Mouse (Mus musculus) kidney, postnatal 0 days (tissue): ENCODE measurements around the gene Pitx2. TPM values are rescaled to one million over a fixed set of nuclear protein-coding genes. Genes with fewer than 3 reads are reported as not detected.

Experiments used
- ATAC-seq: fragments of 200-750 bp; cut with Nextera tagmentation; replicated peaks from 2 replicates; pipeline ENCODE4 v1.8.0; 2017; ENCODE audit warnings: low read depth, moderate number of reproducible peaks, moderate TSS enrichment, moderate library complexity; ENCODE audit not compliant: low FRiP score
- DNase-seq: peaks from one replicate; pipeline ENCODE4 v3.0.0-alpha.2; 2016; ENCODE audit warnings: low spot score
- H3K27ac ChIP-seq: fragments of 300-500 bp; sonication (generic); 2 replicates; pipeline ENCODE4 v1.5.1; 2014; ENCODE audit warnings: mild to moderate bottlenecking
- H3K27me3 ChIP-seq: fragments of 300-500 bp; sonication (generic); 2 replicates; pipeline ENCODE4 v1.6.1; 2014; ENCODE audit warnings: low read length, mixed read lengths; ENCODE audit not compliant: insufficient read depth
- H3K36me3 ChIP-seq: fragments of 300-500 bp; sonication (generic); 2 replicates; pipeline ENCODE4 v1.6.1; 2014; ENCODE audit warnings: low read length, mixed read lengths; ENCODE audit not compliant: insufficient read depth
- H3K4me1 ChIP-seq: fragments of 300-500 bp; sonication (generic); replicated peaks from 2 replicates; pipeline ENCODE4 v1.6.1; 2014; ENCODE audit warnings: antibody characterized with exemption, low read length, mixed read lengths; ENCODE audit not compliant: insufficient read depth
- H3K4me2 ChIP-seq: fragments of 300-500 bp; sonication (generic); 2 replicates; pipeline ENCODE4 v1.6.1; 2014; ENCODE audit warnings: mild to moderate bottlenecking, low read length, moderate library complexity, mixed read lengths
- H3K4me3 ChIP-seq: fragments of 300-500 bp; sonication (generic); replicated peaks from 2 replicates; pipeline ENCODE4 v1.5.1; 2014; ENCODE audit warnings: low read depth, low read length
- H3K9ac ChIP-seq: fragments of 300-500 bp; sonication (generic); 2 replicates; pipeline ENCODE4 v1.6.1; 2014; ENCODE audit warnings: low read depth, low read length
- H3K9me3 ChIP-seq: fragments of 300-500 bp; sonication (generic); replicated peaks from 2 replicates; pipeline ENCODE4 v1.6.1; 2016; ENCODE audit warnings: low read length, inconsistent platforms, mixed read lengths
- CTCF ChIP-seq: IDR thresholded peaks from 2 replicates; pipeline ENCODE4 v1.5.1; 2016; ENCODE audit warnings: antibody characterized with exemption, low read depth, mild to moderate bottlenecking, moderate library complexity
- WGBS: fragments of 180-500 bp; shearing (Covaris S2); extraction: QIAGEN DNeasy Blood & Tissue Kit; methylation state at CpG from one replicate; pipeline ENCODE4 v1.1.7; 2014; 5-methylcytosine and 5-hydroxymethylcytosine counted together
- polyA plus RNA-seq: library from polyadenylated mRNA; unstranded; fragments of >200 nt; fragmentation: Nextera tagmentation; extraction: Ambion mirVana; gene quantifications from 2 replicates; pipeline ENCODE4 v1.2.1, GENCODE M21; 2015

Pitx2 gene
- polyA plus RNA-seq, 1 experiment from 2014 or later = 6.5 TPM

DNA sequence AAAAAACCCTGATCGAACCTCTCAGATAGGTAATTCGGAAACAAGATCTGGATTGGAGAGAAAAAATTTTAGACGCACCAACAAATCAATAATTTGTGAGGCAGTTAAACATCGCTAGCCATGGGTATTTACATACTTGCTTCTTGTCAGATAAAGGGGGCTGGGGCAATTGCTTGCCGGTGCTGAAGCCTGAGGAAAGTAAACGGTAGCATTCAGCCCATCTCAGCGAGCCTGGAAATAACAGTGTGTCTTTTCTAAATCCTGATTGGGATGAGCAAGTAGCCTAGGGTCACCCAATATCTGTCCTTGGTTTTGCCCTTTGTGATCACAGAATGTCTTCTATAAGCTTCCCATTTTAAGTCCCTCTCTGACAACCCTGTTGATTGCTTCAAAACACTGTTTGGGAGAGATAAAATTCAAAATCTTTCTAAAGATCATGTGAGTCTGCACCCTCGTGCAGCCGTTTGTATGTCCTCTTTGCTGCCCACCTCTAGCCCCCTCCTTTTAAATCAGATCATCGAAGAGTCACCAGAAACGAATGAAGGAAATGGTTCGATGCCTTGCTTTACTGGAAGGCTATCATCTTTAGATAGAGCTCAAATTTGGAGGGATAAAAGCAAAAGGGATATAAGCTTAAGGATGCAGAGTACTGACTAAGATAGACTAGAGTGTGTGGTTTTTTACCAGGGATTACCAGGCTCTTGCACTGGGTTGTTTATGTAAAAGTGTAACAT lies 3.7 kb upstream of the Pitx2 start:
- Histone ChIP-seq H3K4me1 (peaks cover 7% of the 10 kb centered on the region; the same call in 1 of the 2 replicates), H3K4me3 (no peak overlapping the region), H3K36me3 (no peaks in the 10 kb centered on the region), H3K9ac (no peak overlapping the region), H3K27ac (no peak overlapping the region), H3K27me3 (peaks cover 81% of the 10 kb centered on the region), H3K4me2 (no peak overlapping the region), H3K9me3 (no peaks in the 10 kb centered on the region)
- no peak for TF ChIP-seq CTCF
- WGBS = 4% methylated on average over 12 of the region's 12 CpGs
- DNase-seq = no peak
- no peak for ATAC-seq

DNA sequence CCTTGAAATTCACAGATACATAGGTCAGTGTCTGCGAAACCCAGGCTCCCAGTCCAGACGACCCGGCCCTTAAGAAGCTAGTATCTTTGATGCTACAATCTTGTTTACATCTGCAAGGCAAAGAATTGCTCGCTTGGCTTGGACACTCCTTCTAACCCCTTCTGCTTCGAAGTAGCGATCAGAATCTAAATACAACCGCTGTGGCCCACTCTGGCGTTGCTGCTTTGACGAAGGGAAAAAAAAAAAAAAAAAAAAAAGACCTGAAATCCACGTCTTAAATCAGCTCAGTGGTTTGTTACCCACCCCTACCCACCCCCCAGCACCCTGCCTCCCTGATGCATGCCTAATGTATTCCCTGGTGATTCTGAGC lies 3.1 kb upstream of the Pitx2 start:
- Histone ChIP-seq H3K9ac (no peak overlapping the region), H3K4me1 (peaks cover 7% of the 10 kb centered on the region; the same call in 1 of the 2 replicates), H3K4me2 (no peak overlapping the region), H3K9me3 (no peaks in the 10 kb centered on the region), H3K4me3 (no peak overlapping the region), H3K27me3 (peaks cover 85% of the 10 kb centered on the region), H3K36me3 (no peaks in the 10 kb centered on the region), H3K27ac (no peak overlapping the region)
- DNase-seq (no peak), ATAC-seq (no peak)
- no peak for TF ChIP-seq CTCF
- WGBS = 6% methylated on average over 10 of the region's 10 CpGs

DNA sequence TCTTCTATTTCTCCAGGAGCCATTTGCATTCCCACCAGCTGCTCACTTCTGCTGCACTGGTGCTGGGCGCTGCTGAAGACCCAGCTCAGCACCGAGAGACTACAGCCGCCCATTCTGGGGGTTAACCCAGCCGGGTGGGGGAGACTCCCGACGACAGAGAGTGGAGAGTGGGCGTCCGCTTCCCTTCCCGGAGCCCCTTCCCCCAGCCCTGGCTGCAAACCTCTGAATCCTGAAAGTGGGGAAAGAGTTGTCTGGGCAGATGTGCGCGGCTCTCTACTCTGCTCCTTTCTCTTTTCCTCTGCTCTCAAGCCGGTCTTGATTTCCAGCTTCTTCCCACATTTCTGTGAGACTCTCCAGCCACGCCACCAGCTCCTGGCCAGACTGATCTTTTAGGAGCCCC lies 2.6 kb upstream of the Pitx2 start:
- 0 out of 2 replicates have a peak overlapping the region, but pooled peaks have one; percentile 17 for H3K4me3 ChIP-seq
- H3K4me1 ChIP-seq = peaks cover 7% of the 10 kb centered on the region; the same call in 1 of the 2 replicates
- no peak overlapping the region for H3K27ac ChIP-seq
- H3K9ac ChIP-seq = no peak overlapping the region
- no peak for DNase-seq
- ATAC-seq = no peak
- no peak overlapping the region for H3K4me2 ChIP-seq
- no peak for TF ChIP-seq CTCF
- H3K27me3 ChIP-seq = peaks cover 85% of the 10 kb centered on the region
- no peaks in the 10 kb centered on the region for H3K9me3 ChIP-seq
- H3K36me3 ChIP-seq = no peaks in the 10 kb centered on the region
- WGBS = 6% methylated on average over 13 of the region's 13 CpGs

DNA sequence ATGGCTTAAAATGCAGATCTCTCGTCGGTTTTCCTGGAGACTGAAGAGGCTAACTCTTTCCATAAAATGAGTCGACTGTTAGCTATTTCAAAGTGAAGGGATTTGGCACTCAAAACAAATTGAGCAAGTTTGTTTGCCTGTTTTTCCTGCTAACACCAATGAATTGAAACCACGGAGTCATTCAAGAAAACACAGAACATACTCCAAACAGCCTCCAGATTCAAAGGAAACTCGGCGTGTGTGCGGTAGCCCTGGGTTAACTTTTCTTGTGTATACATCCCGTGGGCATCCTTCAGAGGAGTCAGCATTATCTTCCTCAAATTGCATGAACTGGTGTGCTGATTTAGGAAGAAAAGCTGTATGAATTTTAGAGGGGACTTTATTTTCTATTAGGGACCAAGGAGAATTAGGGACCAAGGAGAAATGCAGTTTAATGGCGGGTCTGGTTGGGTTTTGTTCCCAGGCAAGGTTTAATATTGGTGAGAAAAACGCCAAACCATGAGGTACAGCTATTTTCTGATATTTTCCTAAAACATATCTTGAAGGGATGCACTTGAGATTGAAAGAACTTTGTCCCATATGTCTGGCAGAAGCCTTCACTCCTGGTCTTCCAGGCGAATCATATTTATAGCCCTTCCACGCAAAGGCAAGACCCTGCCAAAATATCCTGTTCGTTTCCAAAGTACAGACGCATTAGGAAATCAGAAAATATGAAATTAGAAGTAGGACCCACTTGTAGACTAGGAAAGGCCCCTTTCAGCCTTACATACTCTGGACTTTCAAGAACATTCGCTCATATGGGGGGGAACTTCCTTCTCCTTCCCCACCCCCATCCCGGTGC lies 1.7 kb upstream of the Pitx2 start:
- peaks cover 85% of the 10 kb centered on the region for H3K27me3 ChIP-seq
- H3K36me3 ChIP-seq = no peaks in the 10 kb centered on the region
- H3K4me2 ChIP-seq = no peak overlapping the region
- H3K27ac ChIP-seq = no peak overlapping the region
- WGBS = 3% methylated on average over 16 of the region's 16 CpGs
- no peak for TF ChIP-seq CTCF
- H3K9me3 ChIP-seq = no peaks in the 10 kb centered on the region
- H3K4me1 ChIP-seq = peaks cover 7% of the 10 kb centered on the region; the same call in 1 of the 2 replicates
- ATAC-seq (no peak), DNase-seq (no peak)
- H3K4me3 ChIP-seq = no peak overlapping the region
- H3K9ac ChIP-seq = no peak overlapping the region

DNA sequence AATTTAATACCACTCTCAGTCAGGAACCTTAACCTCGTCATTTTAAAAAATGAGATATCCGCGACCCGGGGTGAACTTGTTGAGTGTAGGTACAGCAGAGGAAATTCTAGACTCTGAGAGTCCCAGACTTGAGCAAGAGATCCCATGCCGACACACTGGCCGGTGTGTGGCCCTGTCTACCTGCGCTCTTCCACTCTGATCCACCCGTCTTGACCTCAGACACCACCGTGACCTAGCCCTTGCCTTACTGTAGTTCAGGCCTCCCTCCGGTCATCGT lies 1.1 kb upstream of the Pitx2 start:
- no peak overlapping the region for H3K4me3 ChIP-seq
- peaks cover 85% of the 10 kb centered on the region for H3K27me3 ChIP-seq
- no peak overlapping the region for H3K9ac ChIP-seq
- no peaks in the 10 kb centered on the region for H3K36me3 ChIP-seq
- no peak for ATAC-seq
- TF ChIP-seq CTCF = no peak
- H3K4me2 ChIP-seq = no peak overlapping the region
- H3K4me1 ChIP-seq = peaks cover 7% of the 10 kb centered on the region; the same call in 1 of the 2 replicates
- 3% methylated on average over 11 of the region's 11 CpGs for WGBS
- H3K9me3 ChIP-seq = no peaks in the 10 kb centered on the region
- no peak overlapping the region for H3K27ac ChIP-seq
- no peak for DNase-seq

DNA sequence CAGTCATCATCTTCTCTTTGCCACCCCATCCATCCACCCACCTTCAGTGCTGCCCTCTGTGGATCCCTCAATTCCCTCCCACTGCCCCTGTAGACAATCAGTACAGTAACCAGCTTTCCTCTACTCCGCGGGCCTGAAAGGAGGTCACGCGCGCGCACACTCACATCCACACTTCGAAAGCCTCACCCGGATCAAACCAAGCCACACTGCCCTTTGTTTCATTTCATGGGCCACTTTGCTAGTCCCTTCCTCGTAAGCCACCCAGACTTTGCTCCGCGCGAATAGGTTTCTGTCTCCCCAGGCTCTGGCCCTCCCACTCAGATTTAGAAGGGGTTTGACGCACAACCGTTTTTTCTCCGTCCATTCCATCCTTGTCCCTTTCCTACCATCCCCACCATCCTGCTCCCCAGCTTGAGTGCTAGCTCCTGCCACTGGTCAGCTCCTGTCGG lies 494 bp upstream of the Pitx2 start:
- H3K36me3 ChIP-seq = no peaks in the 10 kb centered on the region
- H3K4me1 ChIP-seq = peaks cover 7% of the 10 kb centered on the region
- no peaks in the 10 kb centered on the region for H3K9me3 ChIP-seq
- H3K4me2 ChIP-seq = peak overlapping the region; percentile 56
- under 1% methylated on average over 16 of the region's 16 CpGs for WGBS
- H3K27ac ChIP-seq = no peak overlapping the region
- TF ChIP-seq CTCF = no peak
- peak overlapping the region; percentile 36 for H3K4me3 ChIP-seq
- H3K9ac ChIP-seq = no peak overlapping the region
- H3K27me3 ChIP-seq = peaks cover 89% of the 10 kb centered on the region
- no peak for DNase-seq
- ATAC-seq = no peak
